Mouse (Mus musculus) MEL (cell line): Measurements from ENCODE around the gene C8a. TPM values are rescaled to one million over a fixed set of nuclear protein-coding genes. Genes with fewer than 3 reads are reported as not detected.

ENCODE experiments used
- DNase-seq: peaks from one replicate; pipeline ENCODE4 v3.0.0; 2011; ENCODE audit warnings: low read depth, low spot score
- H3K27ac ChIP-seq: 2 replicates; pipeline ENCODE4 v1.5.1; 2012; ENCODE audit warnings: low read depth, mild to moderate bottlenecking, control low read depth, low read length, moderate library complexity; ENCODE audit not compliant: control insufficient read depth
- H3K27me3 ChIP-seq, 2 experiments: fragments of 150-350 bp in 1 of 2; sonication (generic) in 1 of 2; 2 replicates each; pipeline ENCODE4 v1.6.1; 2012; ENCODE audit warnings: low read length in 2 of 2, mild to moderate bottlenecking in 2 of 2, improper control_type of control experiment in 1 of 2, moderate library complexity in 1 of 2; ENCODE audit not compliant: insufficient read depth in 2 of 2, control insufficient read depth in 1 of 2
- H3K36me3 ChIP-seq, 2 experiments: 2 replicates each; pipeline ENCODE4 v1.6.1; 2012 to 2014; ENCODE audit warnings: low read length in 2 of 2, improper control_type of control experiment in 1 of 2, inconsistent platforms in 1 of 2, mild to moderate bottlenecking in 1 of 2; ENCODE audit not compliant: insufficient read depth in 2 of 2, control insufficient read depth in 1 of 2
- H3K4me1 ChIP-seq, 2 experiments: fragments of 150-350 bp in 1 of 2; sonication (generic) in 1 of 2; 2 replicates each; pipeline ENCODE4 v1.6.1; 2012; ENCODE audit warnings: low read length in 2 of 2, improper control_type of control experiment in 1 of 2, mild to moderate bottlenecking in 1 of 2; ENCODE audit not compliant: insufficient read depth in 2 of 2, control insufficient read depth in 1 of 2
- H3K4me3 ChIP-seq, 2 experiments: fragments of 150-350 bp in 1 of 2; sonication (generic) in 1 of 2; 2 replicates each; pipeline ENCODE4 v1.5.1; 2012; ENCODE audit warnings: low read depth in 2 of 2, low read length in 2 of 2, mild to moderate bottlenecking in 2 of 2, moderate library complexity in 2 of 2, control low read depth in 1 of 2, improper control_type of control experiment in 1 of 2; ENCODE audit not compliant: control insufficient read depth in 1 of 2, insufficient read depth in 1 of 2
- H3K79me2 ChIP-seq: 2 replicates; pipeline ENCODE4 v1.6.1; 2012; ENCODE audit warnings: mild to moderate bottlenecking, low read length, moderate library complexity; ENCODE audit not compliant: control insufficient read depth, poor library complexity, insufficient read depth
- H3K9ac ChIP-seq: 2 replicates; pipeline ENCODE4 v1.6.1; 2012; ENCODE audit warnings: low read depth, mild to moderate bottlenecking, control low read depth, low read length, moderate library complexity; ENCODE audit not compliant: control insufficient read depth, poor library complexity, severe bottlenecking
- H3K9me3 ChIP-seq: fragments of 150-350 bp; sonication (generic); replicated peaks from 2 replicates; pipeline ENCODE4 v1.6.1; 2012; ENCODE audit warnings: mild to moderate bottlenecking, low read length, improper control_type of control experiment, moderate library complexity; ENCODE audit not compliant: insufficient read depth
- CHD1 ChIP-seq: IDR thresholded peaks from 2 replicates; pipeline ENCODE4 v1.6.1; 2012; ENCODE audit warnings: low read depth, mild to moderate bottlenecking, inconsistent platforms, low read length, improper control_type of control experiment
- CHD2 ChIP-seq: IDR thresholded peaks from 2 replicates; pipeline ENCODE4 v1.6.1; 2011; ENCODE audit warnings: low read length, improper control_type of control experiment
- CTCF ChIP-seq, 3 experiments: IDR thresholded peaks in 2 of 3; conservative IDR thresholded peaks in 1 of 3; 2 replicates each; pipeline ENCODE4 v1.5.1; 2011 to 2012; ENCODE audit warnings: low read length in 3 of 3, low read depth in 2 of 3, mild to moderate bottlenecking in 2 of 3, improper control_type of control experiment in 1 of 3, inconsistent platforms in 1 of 3, mixed read lengths in 1 of 3, moderate library complexity in 1 of 3; ENCODE audit not compliant: control insufficient read depth in 1 of 3, insufficient read depth in 1 of 3, poor library complexity in 1 of 3, severe bottlenecking in 1 of 3
- E2F4 ChIP-seq: IDR thresholded peaks from 2 replicates; pipeline ENCODE4 v1.6.1; 2011; ENCODE audit warnings: low read depth, low read length, improper control_type of control experiment, borderline replicate concordance
- ELF1 ChIP-seq: IDR thresholded peaks from 2 replicates; pipeline ENCODE4 v1.6.1; 2014; ENCODE audit warnings: low read depth, mild to moderate bottlenecking, inconsistent platforms, low read length, improper control_type of control experiment, moderate library complexity
- EP300 ChIP-seq, 2 experiments: IDR thresholded peaks; 2 replicates each; pipeline ENCODE4 v1.6.1; 2011; ENCODE audit warnings: improper control_type of control experiment in 2 of 2, low read length in 2 of 2, low read depth in 1 of 2, mild to moderate bottlenecking in 1 of 2
- GABPA ChIP-seq: IDR thresholded peaks from 2 replicates; pipeline ENCODE4 v1.6.1; 2012; ENCODE audit warnings: low read depth, mild to moderate bottlenecking, inconsistent platforms, low read length, improper control_type of control experiment, moderate library complexity
- JUND ChIP-seq: IDR thresholded peaks from 2 replicates; pipeline ENCODE4 v1.6.1; 2011; ENCODE audit warnings: low read depth, mild to moderate bottlenecking, improper control_type of control experiment, low read length
- KAT2A ChIP-seq: conservative IDR thresholded peaks from 2 replicates; pipeline ENCODE4 v1.6.1; 2012; ENCODE audit warnings: low read depth, low read length, improper control_type of control experiment, inconsistent platforms
- MAFK ChIP-seq: IDR thresholded peaks from 2 replicates; pipeline ENCODE4 v1.6.1; 2011; ENCODE audit warnings: low read depth, mild to moderate bottlenecking, low read length, improper control_type of control experiment, borderline replicate concordance
- MEF2A ChIP-seq: IDR thresholded peaks from 2 replicates; pipeline ENCODE4 v1.6.1; 2014; ENCODE audit warnings: low read depth, mild to moderate bottlenecking, inconsistent platforms, low read length, improper control_type of control experiment; ENCODE audit not compliant: poor library complexity, insufficient replicate concordance, severe bottlenecking; ENCODE audit errors: extremely low read depth
- MXI1 ChIP-seq: IDR thresholded peaks from 2 replicates; pipeline ENCODE4 v1.6.1; 2011; ENCODE audit warnings: mild to moderate bottlenecking, low read depth, low read length, improper control_type of control experiment
- POLR2AphosphoS2 ChIP-seq: IDR thresholded peaks from 2 replicates; pipeline ENCODE4 v1.6.1; 2011; ENCODE audit warnings: low read length, improper control_type of control experiment
- POLR2AphosphoS5 ChIP-seq: IDR thresholded peaks from 2 replicates; pipeline ENCODE4 v1.6.1; 2012; ENCODE audit warnings: low read depth, borderline replicate concordance, mild to moderate bottlenecking, inconsistent platforms, low read length, moderate library complexity, mixed read lengths
- RCOR1 ChIP-seq: IDR thresholded peaks from 2 replicates; pipeline ENCODE4 v1.6.1; 2012; ENCODE audit warnings: low read depth, mild to moderate bottlenecking, inconsistent platforms, low read length, improper control_type of control experiment
- TBP ChIP-seq: IDR thresholded peaks from 2 replicates; pipeline ENCODE4 v1.8.0; 2011; ENCODE audit warnings: low read depth, low read length, improper control_type of control experiment
- USF2 ChIP-seq, 2 experiments: IDR thresholded peaks; 2 replicates each; pipeline ENCODE4 v1.6.1; 2011 to 2012; ENCODE audit warnings: improper control_type of control experiment in 2 of 2, low read length in 2 of 2, borderline replicate concordance in 1 of 2, inconsistent platforms in 1 of 2, low read depth in 1 of 2, mild to moderate bottlenecking in 1 of 2; ENCODE audit not compliant: insufficient read depth in 1 of 2
- ZKSCAN1 ChIP-seq: IDR thresholded peaks from 2 replicates; pipeline ENCODE4 v1.6.1; 2012; ENCODE audit warnings: low read depth, mild to moderate bottlenecking, inconsistent platforms, low read length, improper control_type of control experiment, moderate library complexity
- ZNF384 ChIP-seq: IDR thresholded peaks from 2 replicates; pipeline ENCODE4 v1.6.1; 2012; ENCODE audit warnings: low read depth, mild to moderate bottlenecking, inconsistent platforms, low read length, improper control_type of control experiment
- polyA plus RNA-seq, 2 experiments: library from polyadenylated mRNA; stranded (reverse) in 1 of 2; unstranded in 1 of 2; fragments of >175 nt in 1 of 2; fragments of >200 nt in 1 of 2; gene quantifications; 2 replicates each; pipeline versions ENCODE4 v1.2.1 to v1.2.4; 2012; ENCODE audit warnings: low replicate concordance in 2 of 2, low read depth in 1 of 2; ENCODE audit not compliant: insufficient read length in 2 of 2, insufficient read depth in 1 of 2, missing spikeins in 1 of 2
- total RNA-seq: library from RNA; depleted of rRNA; stranded (reverse); fragments of 300-350 nt; gene quantifications from 2 replicates; pipeline ENCODE4 v1.2.3, GENCODE M21; 2012

Gene C8a
- total and polyA plus RNA-seq, 3 experiments: not detected

GRCm38 (mm10) chr4:104891708-104892107 lies 15.5 kb upstream of the C8a start:
- Histone ChIP-seq H3K36me3 (no peaks in the 10 kb centered on the region), H3K4me1 (no peaks in the 10 kb centered on the region), H3K79me2 (no peaks in the 10 kb centered on the region), H3K27me3 (no peaks in the 10 kb centered on the region), H3K27ac (no peak overlapping the region), H3K4me3 (no peak overlapping the region), H3K9ac (no peak overlapping the region), H3K9me3 (no peaks in the 10 kb centered on the region)
- no peak for TF ChIP-seq USF2 (IDR thresholded peaks at IDR 0.05; ENCODE audit: borderline replicate concordance in 1 of 2, insufficient read depth in 1 of 2, low read depth in 1 of 2, low read length in 2 of 2)
- no peak for TF ChIP-seq MXI1
- TF ChIP-seq EP300 (IDR thresholded peaks at IDR 0.05; ENCODE audit: low read depth in 1 of 2, low read length in 2 of 2): no peak
- no peak for TF ChIP-seq RCOR1
- TF ChIP-seq POLR2AphosphoS2: no peak
- no peak for TF ChIP-seq MAFK
- TF ChIP-seq ZNF384: no peak
- TF ChIP-seq CHD1: no peak
- TF ChIP-seq CHD2: no peak
- TF ChIP-seq ZKSCAN1: no peak
- TF ChIP-seq MEF2A: no peak
- TF ChIP-seq KAT2A: no peak
- no peak for TF ChIP-seq E2F4
- TF ChIP-seq JUND: no peak
- TF ChIP-seq GABPA: no peak
- no peak for TF ChIP-seq POLR2AphosphoS5
- TF ChIP-seq ELF1: no peak
- no peak for TF ChIP-seq CTCF (IDR thresholded peaks at IDR 0.05 in 2 of 3, conservative IDR thresholded peaks at IDR 0.05 in 1 of 3; ENCODE audit: control insufficient read depth in 1 of 3, insufficient read depth in 1 of 3, low read depth in 2 of 3, low read length in 3 of 3, poor library complexity in 1 of 3, severe bottlenecking in 1 of 3)
- no peak for DNase-seq

GRCm38 (mm10) chr4:104888499-104889262 lies 12.5 kb upstream of the C8a start:
- H3K4me3 ChIP-seq: no peak overlapping the region
- no peak overlapping the region for H3K27ac ChIP-seq
- no peaks in the 10 kb centered on the region for H3K9me3 ChIP-seq
- DNase-seq: no peak
- H3K27me3 ChIP-seq: no peaks in the 10 kb centered on the region
- H3K4me1 ChIP-seq: no peaks in the 10 kb centered on the region
- no peak for TF ChIP-seq TBP
- no peak for TF ChIP-seq RCOR1
- H3K79me2 ChIP-seq: no peaks in the 10 kb centered on the region
- H3K36me3 ChIP-seq: no peaks in the 10 kb centered on the region
- no peak overlapping the region for H3K9ac ChIP-seq
